Mouse (Mus musculus) monocyte, adult 5-6 weeks (primary cell): ENCODE data around the gene Gm28230. TPM values are rescaled to one million over a fixed set of nuclear protein-coding genes. Genes with fewer than 3 reads are reported as not detected.

ENCODE experiments used
- ATAC-seq: fragments of 153-309, 156-312 bp; replicated peaks from 2 replicates; pipeline ENCODE4 v1.8.0; 2017; ENCODE audit warnings: mild to moderate bottlenecking; ENCODE audit not compliant: low TSS enrichment, insufficient number of reproducible peaks, severe bottlenecking, poor library complexity, low FRiP score
- total RNA-seq: library from RNA; stranded (forward); fragments of 200-1000, 200-491, 200-594 nt; gene quantifications from 3 replicates; pipeline ENCODE4 v1.2.3, GENCODE M21; 2017

Gm28230 gene
- total RNA-seq, 1 experiment from 2014 or later, result not detected

GRCm38 (mm10) chr2:74689574-74690337 is 36.8 kb upstream of the Gm28230 start:
- no peak for ATAC-seq

GRCm38 (mm10) chr2:74690338-74690716 is 36.2 kb upstream of the Gm28230 start:
- ATAC-seq, result no peak

GRCm38 (mm10) chr2:74691022-74691951 is 35.2 kb upstream of the Gm28230 start, which contains the start of gene Hoxd10:
Hoxd10 (plus strand) TSS chr2:74691924.
- no peak for ATAC-seq

GRCm38 (mm10) chr2:74691995-74692807 is 34.3 kb upstream of the Gm28230 start:
- ATAC-seq, result no peak

- peak; percentile 38; the same call in 1 of the 2 replicates for ATAC-seq
Measured at GRCm38 (mm10) chr2:74692808-74693431, 33.6 kb upstream of the Gm28230 start.

- no peak for ATAC-seq
Measured at GRCm38 (mm10) chr2:74693432-74693827, 33.1 kb upstream of the Gm28230 start.

- no peak for ATAC-seq
Measured at GRCm38 (mm10) chr2:74694066-74694465, 32.5 kb upstream of the Gm28230 start.

- ATAC-seq, result no peak
Measured at GRCm38 (mm10) chr2:74695383-74695782, 31.1 kb upstream of the Gm28230 start.

GRCm38 (mm10) chr2:74695813-74696430 is 30.6 kb upstream of the Gm28230 start:
- ATAC-seq, result no peak

- no peak for ATAC-seq
Measured at GRCm38 (mm10) chr2:74696442-74697335, 29.8 kb upstream of the Gm28230 start.

GRCm38 (mm10) chr2:74697567-74698121 is 28.9 kb upstream of the Gm28230 start, which contains the start of gene Hoxd9:
Hoxd9 (plus strand) TSS chr2:74697727.
- ATAC-seq, result no peak

- ATAC-seq, result no peak
Measured at GRCm38 (mm10) chr2:74698201-74699052, 28.1 kb upstream of the Gm28230 start.

- no peak for ATAC-seq
Measured at GRCm38 (mm10) chr2:74699053-74699430, 27.5 kb upstream of the Gm28230 start.

GRCm38 (mm10) chr2:74699664-74700545 is 26.6 kb upstream of the Gm28230 start:
- no peak for ATAC-seq

- no peak; the same call in 1 of the 2 replicates for ATAC-seq
Measured at GRCm38 (mm10) chr2:74700546-74701112, 25.9 kb upstream of the Gm28230 start.
